Mouse (Mus musculus): ENCODE results near the gene Hoxb2. TPM values are rescaled to one million over a fixed set of nuclear protein-coding genes. Genes with fewer than 3 reads are reported as not detected.

The Hoxb2 gene
- polyA plus RNA-seq, 1 experiment from 2014 or later, result not detected

GRCm38 (mm10) chr11:96371726-96372125 is 21.4 kb downstream of the Hoxb2 start:
- H3K9me3 ChIP-seq (ENCODE audit: control insufficient read depth, low read length), result no peaks in the 10 kb centered on the region
- no peaks in the 10 kb centered on the region for H3K4me1 ChIP-seq (replicated peaks; ENCODE audit: control insufficient read depth, insufficient read depth, low read length)
- 8% methylated on average over 3 of the region's 3 CpGs for WGBS
- peaks cover 90% of the 10 kb centered on the region for H3K27me3 ChIP-seq (replicated peaks; ENCODE audit: control insufficient read depth, insufficient read depth, low read length)
- H3K4me2 ChIP-seq (ENCODE audit: low read length), result no peak overlapping the region
- H3K27ac ChIP-seq (ENCODE audit: low read length), result no peak overlapping the region
- no peak overlapping the region for H3K4me3 ChIP-seq (replicated peaks; ENCODE audit: low read length)
- H3K9ac ChIP-seq (replicated peaks; ENCODE audit: low read depth, low read length), result no peak overlapping the region
- H3K36me3 ChIP-seq (ENCODE audit: control insufficient read depth, insufficient read depth), result no peaks in the 10 kb centered on the region
- ATAC-seq, result no peak

- H3K9ac ChIP-seq (replicated peaks; ENCODE audit: low read depth, low read length), result no peak overlapping the region
- H3K4me2 ChIP-seq (ENCODE audit: low read length), result no peak overlapping the region
- 2% methylated on average over 3 of the region's 3 CpGs for WGBS
- H3K36me3 ChIP-seq (ENCODE audit: control insufficient read depth, insufficient read depth), result no peaks in the 10 kb centered on the region
- H3K27me3 ChIP-seq (replicated peaks; ENCODE audit: control insufficient read depth, insufficient read depth, low read length), result peaks cover 88% of the 10 kb centered on the region
- H3K27ac ChIP-seq (ENCODE audit: low read length), result no peak overlapping the region
- H3K4me3 ChIP-seq (replicated peaks; ENCODE audit: low read length), result no peak overlapping the region
- ATAC-seq, result no peak
- H3K9me3 ChIP-seq (ENCODE audit: control insufficient read depth, low read length), result no peaks in the 10 kb centered on the region
- no peaks in the 10 kb centered on the region for H3K4me1 ChIP-seq (replicated peaks; ENCODE audit: control insufficient read depth, insufficient read depth, low read length)
Observed at GRCm38 (mm10) chr11:96372519-96372918, 22.2 kb downstream of the Hoxb2 start.

- 2% methylated on average over 7 of the region's 7 CpGs for WGBS
- H3K9me3 ChIP-seq (ENCODE audit: control insufficient read depth, low read length), result no peaks in the 10 kb centered on the region
- H3K36me3 ChIP-seq (ENCODE audit: control insufficient read depth, insufficient read depth), result no peaks in the 10 kb centered on the region
- no peak overlapping the region for H3K4me3 ChIP-seq (replicated peaks; ENCODE audit: low read length)
- H3K27me3 ChIP-seq (replicated peaks; ENCODE audit: control insufficient read depth, insufficient read depth, low read length), result peaks cover 70% of the 10 kb centered on the region
- H3K9ac ChIP-seq (replicated peaks; ENCODE audit: low read depth, low read length), result no peak overlapping the region
- H3K27ac ChIP-seq (ENCODE audit: low read length), result no peak overlapping the region
- H3K4me2 ChIP-seq (ENCODE audit: low read length), result no peak overlapping the region
- H3K4me1 ChIP-seq (replicated peaks; ENCODE audit: control insufficient read depth, insufficient read depth, low read length), result no peaks in the 10 kb centered on the region
- ATAC-seq, result no peak
Observed at GRCm38 (mm10) chr11:96374810-96375209, 24.5 kb downstream of the Hoxb2 start.

GRCm38 (mm10) chr11:96383381-96383780 is 33.1 kb downstream of the Hoxb2 start:
- peaks cover 2% of the 10 kb centered on the region; the same call in 1 of the 2 replicates for H3K4me1 ChIP-seq (replicated peaks; ENCODE audit: control insufficient read depth, insufficient read depth, low read length)
- no peak overlapping the region for H3K9ac ChIP-seq (replicated peaks; ENCODE audit: low read depth, low read length)
- H3K4me3 ChIP-seq (replicated peaks; ENCODE audit: low read length), result no peak overlapping the region
- H3K27me3 ChIP-seq (replicated peaks; ENCODE audit: control insufficient read depth, insufficient read depth, low read length), result peaks cover 5% of the 10 kb centered on the region
- H3K36me3 ChIP-seq (ENCODE audit: control insufficient read depth, insufficient read depth), result no peaks in the 10 kb centered on the region
- 75% methylated on average over 5 of the region's 5 CpGs for whole genome bisulfite sequencing
- no peak overlapping the region for H3K27ac ChIP-seq (ENCODE audit: low read length)
- H3K4me2 ChIP-seq (ENCODE audit: low read length), result no peak overlapping the region
- no peaks in the 10 kb centered on the region for H3K9me3 ChIP-seq (ENCODE audit: control insufficient read depth, low read length)
- no peak for ATAC-seq

GRCm38 (mm10) chr11:96387635-96388034 is 37.3 kb downstream of the Hoxb2 start:
- 90% methylated on average over 2 of the region's 2 CpGs for WGBS
- no peaks in the 10 kb centered on the region for H3K36me3 ChIP-seq (ENCODE audit: control insufficient read depth, insufficient read depth)
- ATAC-seq, result no peak
- H3K4me1 ChIP-seq (replicated peaks; ENCODE audit: control insufficient read depth, insufficient read depth, low read length), result no peaks in the 10 kb centered on the region
- no peak overlapping the region for H3K9ac ChIP-seq (replicated peaks; ENCODE audit: low read depth, low read length)
- H3K4me3 ChIP-seq (replicated peaks; ENCODE audit: low read length), result no peak overlapping the region
- no peaks in the 10 kb centered on the region for H3K9me3 ChIP-seq (ENCODE audit: control insufficient read depth, low read length)
- no peak overlapping the region for H3K4me2 ChIP-seq (ENCODE audit: low read length)
- H3K27me3 ChIP-seq (replicated peaks; ENCODE audit: control insufficient read depth, insufficient read depth, low read length), result no peaks in the 10 kb centered on the region; the same call in 1 of the 2 replicates
- H3K27ac ChIP-seq (ENCODE audit: low read length), result no peak overlapping the region

GRCm38 (mm10) chr11:96396772-96397626 is 46.7 kb downstream of the Hoxb2 start:
- no peaks in the 10 kb centered on the region; the same call in 1 of the 2 replicates for H3K27me3 ChIP-seq (replicated peaks; ENCODE audit: control insufficient read depth, insufficient read depth, low read length)
- ATAC-seq, result no peak
- H3K9ac ChIP-seq (replicated peaks; ENCODE audit: low read depth, low read length), result no peak overlapping the region
- WGBS, result 11% methylated on average over 15 of the region's 15 CpGs
- no peak overlapping the region for H3K27ac ChIP-seq (ENCODE audit: low read length)
- no peaks in the 10 kb centered on the region for H3K4me1 ChIP-seq (replicated peaks; ENCODE audit: control insufficient read depth, insufficient read depth, low read length)
- H3K4me2 ChIP-seq (ENCODE audit: low read length), result no peak overlapping the region
- no peak overlapping the region for H3K4me3 ChIP-seq (replicated peaks; ENCODE audit: low read length)
- no peaks in the 10 kb centered on the region for H3K9me3 ChIP-seq (ENCODE audit: control insufficient read depth, low read length)
- H3K36me3 ChIP-seq (ENCODE audit: control insufficient read depth, insufficient read depth), result no peaks in the 10 kb centered on the region

GRCm38 (mm10) chr11:96397806-96398335 is 47.5 kb downstream of the Hoxb2 start:
- H3K9ac ChIP-seq (replicated peaks; ENCODE audit: low read depth, low read length), result no peak overlapping the region
- WGBS, result 17% methylated on average over 7 of the region's 7 CpGs
- no peaks in the 10 kb centered on the region for H3K4me1 ChIP-seq (replicated peaks; ENCODE audit: control insufficient read depth, insufficient read depth, low read length)
- H3K27me3 ChIP-seq (replicated peaks; ENCODE audit: control insufficient read depth, insufficient read depth, low read length), result no peaks in the 10 kb centered on the region; the same call in 1 of the 2 replicates
- no peak for ATAC-seq
- H3K27ac ChIP-seq (ENCODE audit: low read length), result no peak overlapping the region
- H3K36me3 ChIP-seq (ENCODE audit: control insufficient read depth, insufficient read depth), result no peaks in the 10 kb centered on the region
- H3K9me3 ChIP-seq (ENCODE audit: control insufficient read depth, low read length), result no peaks in the 10 kb centered on the region
- H3K4me3 ChIP-seq (replicated peaks; ENCODE audit: low read length), result no peak overlapping the region
- no peak overlapping the region for H3K4me2 ChIP-seq (ENCODE audit: low read length)

GRCm38 (mm10) chr11:96399923-96400322 is 49.6 kb downstream of the Hoxb2 start:
- 33% methylated on average over 8 of the region's 8 CpGs for WGBS
- ATAC-seq, result no peak
- H3K9me3 ChIP-seq (ENCODE audit: control insufficient read depth, low read length), result no peaks in the 10 kb centered on the region

More at GRCm38 (mm10) chr11:96399923-96400322, 49.6 kb downstream of the Hoxb2 start:
- H3K27ac ChIP-seq (ENCODE audit: low read length), result no peak overlapping the region
- no peaks in the 10 kb centered on the region for H3K4me1 ChIP-seq (replicated peaks; ENCODE audit: control insufficient read depth, insufficient read depth, low read length)
- no peak overlapping the region for H3K9ac ChIP-seq (replicated peaks; ENCODE audit: low read depth, low read length)
- H3K4me2 ChIP-seq (ENCODE audit: low read length), result no peak overlapping the region
- H3K36me3 ChIP-seq (ENCODE audit: control insufficient read depth, insufficient read depth), result no peaks in the 10 kb centered on the region
- no peak overlapping the region for H3K4me3 ChIP-seq (replicated peaks; ENCODE audit: low read length)
- peaks cover 2% of the 10 kb centered on the region; the same call in 1 of the 2 replicates for H3K27me3 ChIP-seq (replicated peaks; ENCODE audit: control insufficient read depth, insufficient read depth, low read length)
